Mouse (Mus musculus) neutrophil, adult 83 days (primary cell): ENCODE data around the gene Olfr1178. TPM values are rescaled to one million over a fixed set of nuclear protein-coding genes. Genes with fewer than 3 reads are reported as not detected.

Experiments used
- total RNA-seq, 2 experiments: library from RNA; stranded (reverse); gene quantifications; one replicate each; pipeline ENCODE4 v1.2.4; 2023

Olfr1178 gene
- total RNA-seq = not detected

DNA sequence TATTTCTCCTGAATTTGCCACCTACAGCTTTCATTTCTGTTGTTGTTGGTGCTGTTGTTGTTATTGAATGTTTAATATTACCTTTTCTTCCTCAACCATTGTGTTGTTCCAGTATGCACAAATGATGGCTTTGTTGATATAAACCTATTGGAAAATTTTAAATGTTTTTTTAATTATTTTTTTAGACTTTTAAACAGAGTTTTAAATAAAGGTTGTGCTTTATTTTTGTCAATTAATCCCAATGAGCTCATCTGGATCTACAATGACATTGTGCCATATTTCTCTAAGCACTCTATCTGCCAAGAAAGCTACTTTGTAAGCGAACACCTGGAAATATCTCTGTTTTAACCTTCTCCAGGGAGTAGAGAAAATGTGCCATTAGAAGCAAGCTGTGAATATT, at the start of gene Olfr1178:
TSS of gene Olfr1178 (plus strand) at position 301 of the 400 bp plus-strand sequence.

DNA sequence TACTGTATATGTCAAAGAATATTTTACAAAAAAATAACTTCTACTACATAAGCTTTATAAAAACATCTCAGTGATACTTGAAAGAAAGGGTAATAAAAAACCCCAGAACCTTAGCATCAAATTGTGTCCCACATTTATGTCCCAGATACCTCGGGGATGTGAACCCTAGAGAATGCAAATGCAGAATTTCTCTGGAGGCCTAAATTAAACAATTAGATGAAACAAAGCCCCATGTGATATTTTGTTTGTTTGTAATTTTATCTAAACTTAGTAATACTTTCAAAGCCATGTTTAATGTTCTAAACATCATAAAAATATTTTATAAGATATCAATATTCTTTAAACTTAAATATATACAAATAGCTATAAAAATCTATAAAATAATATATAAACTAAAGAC, 40.5 kb upstream of the Olfr1178 start, which contains the start of gene Olfr1177-ps:
TSS of gene Olfr1177-ps (minus strand) at position 101 of the 400 bp plus-strand sequence.

DNA sequence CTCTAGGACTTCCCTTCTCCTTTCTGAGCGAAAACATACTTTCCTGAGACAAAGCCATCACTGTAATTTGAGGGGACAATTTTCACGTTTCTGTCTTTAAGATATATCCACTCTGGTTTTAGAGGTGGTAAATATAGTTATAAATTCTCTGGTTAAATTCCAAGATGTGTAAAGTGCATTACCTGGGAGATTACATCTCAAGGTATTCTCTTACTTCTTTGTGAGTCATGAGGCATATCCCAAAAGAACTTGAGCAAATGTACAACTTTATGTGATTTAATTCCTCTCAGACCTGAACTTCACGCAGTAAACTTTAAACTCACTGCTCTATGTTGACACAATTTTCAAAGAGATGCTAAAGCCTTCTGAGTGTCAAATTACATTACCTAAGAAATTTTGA, 19.5 kb downstream of the Olfr1178 start, which contains the start of gene Olfr1179:
TSS of gene Olfr1179 (minus strand) at position 101 of the 400 bp plus-strand sequence.

DNA sequence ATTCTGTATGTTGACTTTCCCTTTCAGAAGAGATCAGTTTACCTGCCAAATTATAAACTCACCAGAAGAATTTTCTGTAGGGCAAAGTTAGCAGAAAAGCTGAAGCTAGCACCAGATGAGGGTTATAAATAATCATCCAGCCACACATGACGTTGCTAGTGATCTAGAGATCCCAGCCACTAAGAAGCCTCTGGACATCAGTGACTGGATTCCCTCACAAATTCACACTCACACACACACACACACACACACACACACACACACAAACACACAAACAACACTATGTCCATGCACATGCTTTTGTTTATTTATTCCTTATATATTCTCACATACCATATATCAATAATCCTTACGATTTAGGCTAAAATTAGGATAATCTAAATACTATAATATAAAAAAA, 32.2 kb downstream of the Olfr1178 start, which contains the start of gene Olfr1180:
TSS of gene Olfr1180 (minus strand) at position 101 of the 400 bp plus-strand sequence.

DNA sequence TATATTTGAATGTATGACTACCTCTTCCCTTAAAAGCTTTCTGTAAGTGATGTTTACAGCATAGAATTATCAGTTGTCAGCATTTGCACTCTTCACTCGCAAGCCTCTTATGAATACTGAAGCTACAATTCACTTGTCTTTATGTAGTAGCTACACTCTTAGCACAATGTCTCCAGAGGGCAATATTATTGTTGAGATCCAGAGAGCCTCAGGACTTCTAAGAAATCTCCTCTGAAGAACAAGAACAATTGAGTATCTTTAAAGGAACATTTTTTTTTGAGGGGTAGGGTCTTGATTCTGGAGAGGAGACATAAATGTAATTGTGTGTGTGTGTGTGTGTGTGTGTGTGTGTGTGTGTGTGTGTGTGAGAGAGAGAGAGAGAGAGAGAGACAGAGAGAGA, 39.2 kb downstream of the Olfr1178 start, which contains the start of gene Olfr1181:
TSS of gene Olfr1181 (minus strand) at position 101 of the 400 bp plus-strand sequence.

DNA sequence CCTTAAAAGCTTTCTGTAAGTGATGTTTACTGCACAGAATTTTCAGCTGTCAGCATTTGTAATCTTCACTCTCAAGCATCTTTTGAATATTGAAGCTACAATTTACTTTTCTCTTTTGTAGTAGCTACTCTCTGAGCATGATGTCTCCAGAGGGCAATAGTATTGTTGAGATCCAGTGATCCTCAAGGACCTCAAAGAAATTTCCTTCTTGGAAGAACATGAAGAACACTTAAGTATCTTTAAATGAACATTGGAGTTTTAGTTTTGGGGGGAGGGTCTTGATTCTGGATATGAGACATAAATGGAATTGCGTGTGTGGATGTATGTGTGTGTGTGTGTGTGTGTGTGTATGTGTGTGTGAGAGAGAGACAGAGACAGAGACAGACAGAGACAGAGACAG, 62.2 kb downstream of the Olfr1178 start, which contains the start of gene Gm13757:
TSS of gene Gm13757 (minus strand) at position 101 of the 400 bp plus-strand sequence.

Other genes starting within 250 kb of the Olfr1178 start
- not detected for gene Olfr1167, start 231.9 kb upstream of the Olfr1178 start, total RNA-seq
- not detected for gene Olfr1168, start 205.2 kb upstream of the Olfr1178 start, total RNA-seq
- not detected for gene Olfr1170, start 158.7 kb upstream of the Olfr1178 start, total RNA-seq
- not detected for gene Olfr1173, start 107.2 kb upstream of the Olfr1178 start, total RNA-seq
- not detected for gene Olfr1174-ps, start 71.9 kb upstream of the Olfr1178 start, total RNA-seq
- not detected for gene Olfr1175-ps, start 59.8 kb upstream of the Olfr1178 start, total RNA-seq
- gene Olfr1176, start 50.3 kb upstream of the Olfr1178 start, total RNA-seq = not detected
- gene Olfr1177-ps, start 40.6 kb upstream of the Olfr1178 start, total RNA-seq = not detected
- gene Olfr1179, start 19.4 kb downstream of the Olfr1178 start, total RNA-seq = not detected
- not detected for gene Olfr1180, start 32.1 kb downstream of the Olfr1178 start, total RNA-seq
- gene Olfr1181, start 39.1 kb downstream of the Olfr1178 start, total RNA-seq = not detected
- gene Gm13757, start 62.1 kb downstream of the Olfr1178 start, total RNA-seq = not detected
- gene Olfr1183, start 67.8 kb downstream of the Olfr1178 start, total RNA-seq = not detected
- not detected for gene Olfr1184, start 96.5 kb downstream of the Olfr1178 start, total RNA-seq
- not detected for gene Olfr1185-ps1, start 106.3 kb downstream of the Olfr1178 start, total RNA-seq
- not detected for gene Olfr1186, start 131.5 kb downstream of the Olfr1178 start, total RNA-seq
- gene Olfr1188, start 169.9 kb downstream of the Olfr1178 start, total RNA-seq = not detected
- gene Olfr1189, start 199.4 kb downstream of the Olfr1178 start, total RNA-seq = not detected